Mouse (Mus musculus): ENCODE measurements at regions not wholly inside any gene's neighbourhood (a gene's known extent, or its start where the extent isn't known, plus 50 kb on each side); places are given as distances from the start of the nearest gene placed in this dataset.

DNA sequence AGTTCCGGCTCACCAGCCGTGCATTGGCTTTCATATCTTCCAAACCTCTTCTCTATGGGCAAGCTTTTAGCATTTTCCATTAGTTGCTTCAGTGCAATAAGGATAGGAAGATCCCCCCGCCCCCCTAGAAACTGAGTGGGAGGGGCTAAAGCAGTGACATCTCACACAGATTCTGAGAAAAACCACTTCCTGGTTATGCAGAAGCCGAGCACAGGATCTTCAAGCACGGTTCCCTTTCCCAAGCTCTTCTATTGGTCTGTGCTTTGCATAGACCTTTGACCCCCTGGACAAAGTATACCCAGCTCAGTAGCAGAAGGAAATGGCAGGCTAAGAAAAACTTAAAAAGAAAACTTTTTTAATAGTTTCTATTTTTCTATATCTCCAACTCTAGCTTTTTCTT is 86.1 kb upstream of the Cep162 start:
- no peak for DNase-seq (ENCODE audit: low spot score)

DNA sequence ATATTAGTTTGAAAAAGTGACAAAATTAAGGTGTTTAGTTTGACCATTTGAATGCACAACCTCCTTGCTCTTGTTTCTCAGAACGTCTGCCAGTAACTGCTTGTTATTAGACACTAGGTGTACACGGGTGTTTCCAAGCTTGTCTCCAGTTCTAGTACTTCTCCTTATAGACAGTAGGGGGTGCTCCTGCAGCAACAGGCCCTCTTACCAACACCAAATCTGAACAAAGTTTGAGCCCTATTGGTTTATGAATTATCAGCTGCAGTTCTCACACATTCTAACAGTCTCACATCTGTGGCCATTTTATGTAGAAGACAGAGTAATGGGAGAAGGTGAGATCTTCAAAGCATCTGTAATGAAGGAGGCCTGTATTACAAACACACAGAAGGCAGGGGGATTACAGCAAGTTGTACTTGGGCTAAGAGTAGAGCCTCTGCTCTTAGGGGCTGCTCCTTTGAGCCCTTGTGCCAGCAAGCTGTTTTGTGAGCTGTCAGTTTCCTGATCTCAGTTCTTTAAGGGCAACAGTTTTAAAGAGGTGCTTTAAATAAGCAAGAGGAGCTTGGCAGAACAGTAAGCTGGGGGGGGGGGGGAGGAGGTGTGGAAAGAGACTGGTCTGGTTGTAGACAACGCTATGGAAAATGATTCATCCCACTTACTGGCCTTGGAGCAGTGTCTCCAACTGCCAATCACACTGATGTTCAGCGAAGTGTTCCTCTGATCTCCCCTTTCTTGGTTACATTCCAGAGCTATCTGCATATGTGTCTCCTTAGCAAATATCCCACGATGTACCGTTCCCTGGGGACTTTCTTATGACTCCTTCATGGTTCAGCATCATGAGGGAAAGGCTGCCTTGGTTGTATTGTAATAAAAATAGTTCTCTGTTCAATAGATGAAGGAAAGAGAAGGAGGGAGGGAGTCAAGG is 71.3 kb upstream of the Cep162 start:
- no peak for DNase-seq (ENCODE audit: low spot score)

DNA sequence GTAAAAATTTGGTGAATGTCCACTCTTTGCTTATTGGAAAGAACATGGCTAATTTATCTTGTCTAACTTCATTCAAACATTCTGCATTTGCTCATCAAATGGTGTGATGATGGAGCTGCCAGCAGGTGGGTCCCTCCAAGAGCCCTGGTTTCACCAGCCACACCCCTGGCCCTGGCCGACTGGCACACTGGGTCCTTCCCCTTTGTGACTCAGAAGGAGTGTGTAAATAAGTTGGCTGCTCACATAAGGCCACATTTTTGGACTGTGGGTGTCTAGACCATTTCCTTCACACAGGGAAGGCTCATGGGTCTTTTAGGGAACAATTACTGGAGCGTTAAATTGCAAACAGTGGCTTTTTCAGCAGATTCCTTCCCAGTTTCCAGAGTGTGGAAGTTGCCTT is 68.4 kb upstream of the Cep162 start:
- no peak for DNase-seq (ENCODE audit: low spot score)

DNA sequence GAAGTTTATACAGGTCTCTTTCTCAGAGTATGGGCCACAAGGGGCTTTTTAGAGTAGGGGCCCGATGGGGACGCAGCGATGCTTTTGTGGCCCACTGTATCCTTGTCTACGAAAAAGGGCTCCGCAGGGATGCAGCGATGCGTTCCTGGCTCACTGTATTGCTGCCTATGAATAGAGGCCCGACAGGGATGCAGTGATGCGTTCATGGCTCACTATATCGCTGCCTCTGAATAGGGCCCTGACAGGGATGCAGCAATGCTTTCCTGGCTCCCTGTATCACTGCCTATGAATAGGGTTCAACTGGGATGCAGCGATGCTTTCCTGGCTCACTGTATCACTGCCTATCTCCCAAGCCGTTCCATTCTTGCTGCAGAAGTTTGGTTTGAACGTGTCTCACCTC is 65.4 kb upstream of the Cep162 start:
- DNase-seq (ENCODE audit: low spot score) = no peak

DNA sequence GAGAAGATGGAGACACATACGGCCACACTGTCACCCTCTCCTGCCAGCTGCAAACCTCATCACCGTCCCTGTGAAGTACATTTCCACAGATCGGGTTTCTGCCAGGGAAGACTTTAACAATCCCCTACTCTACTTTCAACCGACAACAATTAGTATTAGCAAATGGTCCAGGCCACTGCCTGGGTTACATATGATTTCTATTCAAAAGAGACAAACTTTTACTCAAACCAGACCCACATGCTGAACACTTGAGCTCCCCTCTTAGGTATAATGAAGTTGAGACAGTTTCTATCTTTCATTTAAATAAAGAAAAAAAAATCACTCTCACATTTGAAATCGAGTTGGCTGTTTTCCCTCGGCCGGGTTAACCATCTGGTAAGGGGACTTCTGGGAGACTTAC is 63.4 kb upstream of the Cep162 start:
- DNase-seq (ENCODE audit: low spot score) = no peak

DNA sequence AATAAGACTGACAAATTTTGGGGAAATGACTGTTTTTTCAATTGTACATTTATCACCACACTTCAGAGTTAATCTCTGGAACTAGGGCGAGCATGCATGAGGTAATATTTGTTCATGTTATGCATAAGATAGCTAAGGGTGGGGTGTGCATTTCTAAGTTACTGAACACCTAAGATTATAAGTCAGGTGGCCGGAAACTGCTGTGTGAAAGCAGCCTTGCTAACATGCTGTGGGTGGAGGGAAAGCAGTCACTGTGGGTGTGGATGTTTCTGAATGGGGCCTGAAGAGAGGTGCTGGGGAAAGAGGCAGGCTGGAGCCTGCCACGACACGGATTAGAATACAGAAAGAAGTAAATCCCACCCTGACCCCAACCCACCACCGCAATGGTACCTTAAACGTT is 54.8 kb upstream of the Cep162 start:
- DNase-seq (ENCODE audit: low spot score) = no peak
